9 mouse cellular contexts compared by ENCODE assay signal in the genomic region with DNA sequence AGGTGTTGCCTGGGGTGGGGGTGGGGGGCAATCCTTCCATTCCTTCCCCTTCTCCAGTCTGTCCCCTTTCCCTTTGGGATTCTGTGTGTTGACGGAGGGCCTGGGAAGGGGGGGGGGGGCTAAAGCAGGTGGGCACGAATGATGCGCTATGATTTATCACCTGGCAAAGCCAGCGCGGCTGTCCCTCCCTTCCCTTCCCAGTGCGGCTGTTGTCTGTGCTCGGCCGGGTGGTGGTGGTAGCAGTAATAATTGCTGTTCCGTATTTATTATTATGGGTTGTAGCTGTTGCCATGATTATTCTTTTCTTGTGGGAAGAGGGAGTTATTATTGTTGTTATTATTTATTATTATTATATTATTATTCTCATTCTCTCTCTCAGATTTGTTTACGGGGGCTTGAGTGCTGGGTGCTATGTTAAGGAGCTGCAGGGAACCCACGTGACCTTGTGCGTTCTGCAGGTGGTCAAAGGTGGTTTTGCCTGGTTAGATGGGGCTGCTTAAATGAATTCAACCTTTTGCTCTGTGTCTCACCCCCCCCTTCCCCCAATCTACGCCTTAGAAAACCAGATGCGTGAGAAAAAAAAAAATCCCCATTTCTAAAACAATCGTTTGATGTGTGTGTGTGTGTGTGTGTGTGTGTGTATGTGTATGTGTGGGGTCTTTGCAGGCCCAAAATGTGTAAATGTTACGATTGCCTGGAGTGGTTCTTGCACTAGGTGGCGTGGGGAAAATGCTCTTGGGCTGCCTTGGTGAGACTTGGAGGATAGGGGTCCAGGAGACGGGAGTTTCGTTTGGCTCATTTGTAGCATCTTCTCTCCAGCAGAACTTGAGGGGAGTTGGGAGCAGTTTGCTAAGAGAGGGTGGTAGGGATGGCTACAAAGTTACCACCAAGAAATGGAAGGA. TPM values are rescaled to one million over a fixed set of nuclear protein-coding genes. Genes with fewer than 3 reads are reported as not detected.
DNase-seq lines count a peak whose midpoint lies in the region; ATAC-seq lines count a peak whose summit lies in the region.
"Had no signal": no experiment of that assay in that cellular context is flagged by ENCODE, and none has a peak within 500 bp of the region (broad histone marks: within the 10 kb centered on the region; RNA-seq: fewer than 3 reads in every experiment).

No protein-coding gene starts in this region.

- no peak for ATAC-seq in limb, embryonic 13.5 days (ENCODE audit: low FRiP score, low read depth)

- peaks cover 13% of the 10 kb centered on the region for H3K4me1 ChIP-seq in limb, embryonic 13.5 days

- H3K9ac ChIP-seq in limb, embryonic 13.5 days: no peak overlapping the region

- H3K9me3 ChIP-seq in limb, embryonic 13.5 days: no peaks in the 10 kb centered on the region

- intact Hi-C loops in gastrocnemius, postnatal 14 days (cut with DNase I; ENCODE audit: low total_unique reads): no loop called here

- H3K27me3 ChIP-seq in limb, embryonic 13.5 days: peaks cover 78% of the 10 kb centered on the region

- no peak overlapping the region for H3K27ac ChIP-seq in limb, embryonic 13.5 days
- H3K27ac ChIP-seq: macrophage had no signal

- 0 out of 2 replicates have a peak overlapping the region, but pooled peaks have one; percentile 99 for H3K4me2 ChIP-seq in limb, embryonic 13.5 days (replicated peaks)

- H3K36me3 ChIP-seq in limb, embryonic 13.5 days: no peaks in the 10 kb centered on the region

- DNase-seq in cerebellum, adult 11-12 months: peak; percentile 39
- DNase-seq in cerebellum, postnatal 4 days (ENCODE audit: low spot score in 2 of 2): no peak
- DNase-seq in testis, postnatal 14 days (ENCODE audit: low spot score): peak; percentile 37
- DNase-seq in testis, postnatal 10 days (ENCODE audit: low spot score): no peak
- DNase-seq in urinary bladder, postnatal 10 days (ENCODE audit: low spot score): no peak
- no peak for DNase-seq in adrenal gland, adult 8-10 months
- no peak for DNase-seq in gastrocnemius, postnatal 14 days

- no peak overlapping the region for H3K4me3 ChIP-seq in limb, embryonic 13.5 days

- WGBS in limb, embryonic 13.5 days: 25% methylated on average over 19 of the region's 19 CpGs

RNA-seq across cellular contexts. Expression of gene Ksr2, which starts 1.5 kb away (rescaled TPM):
- 0.08 and 0.15 TPM in 2 replicates for polyA plus RNA-seq in limb, embryonic 13.5 days (2015; fragmentation: Nextera tagmentation; extraction: Ambion mirVana)
- 1 to 10 TPM; 5.9 to 9.6 (median 6.8) TPM for total RNA-seq in adrenal gland, adult 8-10 months (2022)
- under 1 TPM; 0.04 to 0.08 TPM for total RNA-seq in gastrocnemius, postnatal 14 days (2021)

RNA-seq across cellular contexts. Expression of gene Rfc5, which starts 26.4 kb away (rescaled TPM):
- polyA plus RNA-seq in limb, embryonic 13.5 days (2015; fragmentation: Nextera tagmentation; extraction: Ambion mirVana): 82.0 and 86.2 TPM in 2 replicates
- 10 to 100 TPM in 2 of 4 experiments, 1 to 10 TPM in 2; 8.8 to 12.1 (median 9.8) TPM for total RNA-seq in adrenal gland, adult 8-10 months (2022)
- total RNA-seq in gastrocnemius, postnatal 14 days (2021): 1 to 10 TPM; 2.8 to 4.3 TPM

RNA-seq across cellular contexts. Expression of gene Wsb2, which starts 58.2 kb away (rescaled TPM):
- polyA plus RNA-seq in limb, embryonic 13.5 days (2015; fragmentation: Nextera tagmentation; extraction: Ambion mirVana): 54.9 and 55.2 TPM in 2 replicates
- 100 to 1,000 TPM; 138 to 152 (median 146) TPM for total RNA-seq in adrenal gland, adult 8-10 months (2022)
- 10 to 100 TPM; 70.6 to 76.4 TPM for total RNA-seq in gastrocnemius, postnatal 14 days (2021)

Comparison
In these comparisons a context has a peak if more than half of its experiments do, and no peak if none do; other contexts are left out.
1. DNase-seq: peak in cerebellum, adult 11-12 months (single experiment) and testis, postnatal 14 days (single experiment); none in cerebellum, postnatal 4 days (0 of 2), testis, postnatal 10 days (single experiment), urinary bladder, postnatal 10 days (single experiment), adrenal gland, adult 8-10 months (single experiment) and gastrocnemius, postnatal 14 days (single experiment).
2. RNA of gene Ksr2, which starts 1.5 kb away (total RNA-seq): 5.9 to 9.6 TPM in adrenal gland, adult 8-10 months; 0.04 to 0.08 TPM in gastrocnemius, postnatal 14 days; every median in the first group is over 4 times any median in the second.